Mouse (Mus musculus) embryonic fibroblast, embryonic 13.5 days (primary cell): ENCODE measurements at regions not wholly inside any gene's neighbourhood (a gene's known extent, or its start where the extent isn't known, plus 50 kb on each side); places are given as distances from the start of the nearest gene placed in this dataset.

Experiments
- CTCF ChIP-seq: IDR thresholded peaks from 2 replicates; pipeline ENCODE4 v1.5.1; 2011; ENCODE audit warnings: mild to moderate bottlenecking, control low read depth, low read length, moderate library complexity, borderline replicate concordance; ENCODE audit not compliant: insufficient read depth
- POLR2A ChIP-seq: IDR thresholded peaks from 2 replicates; pipeline ENCODE4 v1.6.1; 2011; ENCODE audit warnings: low read depth, mild to moderate bottlenecking, control low read depth, low read length, moderate library complexity

DNA sequence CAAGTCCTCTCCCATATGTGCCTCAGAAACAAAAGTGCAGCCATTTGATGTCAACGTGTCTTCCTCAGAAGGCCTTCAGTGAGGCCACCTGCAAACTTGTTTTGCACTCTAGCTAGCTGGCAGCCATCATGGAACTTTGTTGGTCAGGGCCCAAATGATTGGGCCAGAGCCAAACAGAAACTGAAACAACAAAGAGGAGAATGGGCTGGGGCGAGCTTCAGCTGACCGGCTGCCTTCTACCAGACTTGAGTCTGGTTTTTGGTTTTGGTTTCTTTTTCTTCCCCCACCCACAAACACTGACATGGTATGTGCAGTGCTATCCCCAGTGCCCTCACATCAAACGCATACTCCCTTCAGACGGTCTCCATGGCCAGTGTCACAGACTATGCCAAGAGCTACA lies 183.7 kb downstream of the Prkcq start:
- no peak for TF ChIP-seq CTCF
- no peak for TF ChIP-seq POLR2A
